Mouse (Mus musculus) neural tube, embryonic 13.5 days (tissue): ENCODE results near the gene Gm6583. TPM values are rescaled to one million over a fixed set of nuclear protein-coding genes. Genes with fewer than 3 reads are reported as not detected.

Source experiments
- ATAC-seq: fragments of 200-750 bp; cut with Nextera tagmentation; 2 replicates; pipeline ENCODE4 v1.8.0; 2017; ENCODE audit warnings: low read depth, mild to moderate bottlenecking, moderate TSS enrichment, moderate library complexity
- H3K27ac ChIP-seq: fragments of 300-500 bp; sonication (generic); replicated peaks from 2 replicates; pipeline ENCODE4 v1.5.1; 2015; ENCODE audit warnings: moderate library complexity, mild to moderate bottlenecking, inconsistent platforms
- H3K27me3 ChIP-seq: fragments of 300-500 bp; sonication (generic); 2 replicates; pipeline ENCODE4 v1.6.1; 2015; ENCODE audit warnings: mild to moderate bottlenecking, inconsistent platforms
- H3K36me3 ChIP-seq: fragments of 300-500 bp; sonication (generic); 2 replicates; pipeline ENCODE4 v1.6.1; 2015; ENCODE audit warnings: mild to moderate bottlenecking, inconsistent platforms
- H3K4me1 ChIP-seq: fragments of 300-500 bp; sonication (generic); replicated peaks from 2 replicates; pipeline ENCODE4 v1.6.1; 2015; ENCODE audit warnings: inconsistent platforms
- H3K4me2 ChIP-seq: fragments of 300-500 bp; sonication (generic); 2 replicates; pipeline ENCODE4 v1.6.1; 2015; ENCODE audit warnings: inconsistent platforms, mild to moderate bottlenecking, moderate library complexity
- H3K4me3 ChIP-seq: fragments of 300-500 bp; sonication (generic); 2 replicates; pipeline ENCODE4 v1.5.1; 2015; ENCODE audit warnings: mild to moderate bottlenecking, inconsistent platforms
- H3K9ac ChIP-seq: fragments of 300-500 bp; sonication (generic); 2 replicates; pipeline ENCODE4 v1.6.1; 2015; ENCODE audit warnings: moderate library complexity, mild to moderate bottlenecking, inconsistent platforms
- H3K9me3 ChIP-seq: fragments of 300-500 bp; sonication (generic); 2 replicates; pipeline ENCODE4 v1.6.1; 2016; ENCODE audit warnings: inconsistent platforms
- WGBS: fragments of 180-500 bp; shearing (Covaris S2); methylation state at CpG from one replicate; pipeline ENCODE4 v1.1.7; 2015; 5-methylcytosine and 5-hydroxymethylcytosine counted together
- polyA plus RNA-seq: library from polyadenylated mRNA; unstranded; fragments of >200 nt; fragmentation: Nextera tagmentation; extraction: Ambion mirVana; gene quantifications from 2 replicates; pipeline ENCODE4 v1.2.1, GENCODE M21; 2015

The Gm6583 gene
- polyA plus RNA-seq: 0.08 and 0.26 TPM in 2 replicates

GRCm38 (mm10) chr5:112355910-112356309 is at the start of gene Gm6583:
Gm6583 (minus strand) TSS chr5:112356033.
- Histone ChIP-seq H3K4me1 (no peaks in the 10 kb centered on the region), H3K4me2 (no peak within 1 kb of the TSS), H3K27me3 (no peaks in the 10 kb centered on the region), H3K27ac (no peak within 1 kb of the TSS), H3K36me3 (peaks cover 73% of the 10 kb centered on the region), H3K4me3 (no peak within 1 kb of the TSS), H3K9ac (no peak within 1 kb of the TSS), H3K9me3 (no peaks in the 10 kb centered on the region)
- 67% methylated on average over 13 of the region's 13 CpGs for WGBS
- no peak for ATAC-seq

- 73% methylated on average over 3 of the region's 3 CpGs for WGBS
- Histone ChIP-seq H3K9ac (no peak overlapping the region), H3K27me3 (no peaks in the 10 kb centered on the region), H3K9me3 (no peaks in the 10 kb centered on the region), H3K27ac (no peak overlapping the region), H3K4me1 (no peaks in the 10 kb centered on the region), H3K36me3 (no peaks in the 10 kb centered on the region), H3K4me2 (no peak overlapping the region), H3K4me3 (no peak overlapping the region)
- no peak for ATAC-seq
Observed at GRCm38 (mm10) chr5:112402437-112402836, 46.6 kb upstream of the Gm6583 start.

GRCm38 (mm10) chr5:112399284-112399683 is 43.5 kb upstream of the Gm6583 start:
- Histone ChIP-seq H3K27ac (no peak overlapping the region), H3K4me2 (no peak overlapping the region), H3K36me3 (no peaks in the 10 kb centered on the region), H3K9me3 (no peaks in the 10 kb centered on the region), H3K4me3 (no peak overlapping the region), H3K9ac (no peak overlapping the region), H3K27me3 (no peaks in the 10 kb centered on the region), H3K4me1 (peaks cover 11% of the 10 kb centered on the region)
- ATAC-seq: no peak
- WGBS: 86% methylated on average over 10 of the region's 10 CpGs

- Histone ChIP-seq H3K4me2 (no peak overlapping the region), H3K9ac (no peak overlapping the region), H3K4me1 (peaks cover 43% of the 10 kb centered on the region), H3K9me3 (no peaks in the 10 kb centered on the region), H3K4me3 (no peak overlapping the region), H3K27me3 (no peaks in the 10 kb centered on the region), H3K27ac (0 out of 2 replicates have a peak overlapping the region, but pooled peaks have one; percentile 42), H3K36me3 (peaks cover 9% of the 10 kb centered on the region)
- no peak for ATAC-seq
- 37% methylated on average over 18 of the region's 18 CpGs for WGBS
Observed at GRCm38 (mm10) chr5:112396066-112396465, 40.2 kb upstream of the Gm6583 start.

GRCm38 (mm10) chr5:112394779-112395443 is 39.1 kb upstream of the Gm6583 start, which contains the start of gene Asphd2:
Asphd2 (minus strand) TSS chr5:112394866.
- Histone ChIP-seq H3K27ac (peak within 1 kb of the TSS; percentile 95), H3K9me3 (no peaks in the 10 kb centered on the region), H3K4me2 (peak within 1 kb of the TSS; percentile 90), H3K27me3 (no peaks in the 10 kb centered on the region), H3K9ac (peak within 1 kb of the TSS; percentile 83), H3K4me3 (peak within 1 kb of the TSS; percentile 81), H3K4me1 (peaks cover 54% of the 10 kb centered on the region), H3K36me3 (peaks cover 20% of the 10 kb centered on the region)
- under 1% methylated on average over 36 of the region's 67 CpGs for WGBS
- peak; percentile 89 for ATAC-seq

GRCm38 (mm10) chr5:112394415-112394763 is 38.6 kb upstream of the Gm6583 start:
- Histone ChIP-seq H3K36me3 (peaks cover 23% of the 10 kb centered on the region), H3K4me1 (peaks cover 59% of the 10 kb centered on the region), H3K9ac (peak overlapping the region; percentile 83), H3K27ac (peak overlapping the region; percentile 95), H3K9me3 (no peaks in the 10 kb centered on the region), H3K4me2 (peak overlapping the region; percentile 90), H3K27me3 (no peaks in the 10 kb centered on the region), H3K4me3 (peak overlapping the region; percentile 81)
- 1% methylated on average over 15 of the region's 28 CpGs for WGBS
- peak; percentile 85 for ATAC-seq

- ATAC-seq: peak; percentile 44
- Histone ChIP-seq H3K4me2 (peak overlapping the region; percentile 90), H3K4me1 (peaks cover 64% of the 10 kb centered on the region), H3K36me3 (peaks cover 28% of the 10 kb centered on the region), H3K27me3 (no peaks in the 10 kb centered on the region), H3K9me3 (no peaks in the 10 kb centered on the region), H3K9ac (peak overlapping the region; percentile 83), H3K4me3 (peak overlapping the region; percentile 81), H3K27ac (peak overlapping the region; percentile 95; the same call in 1 of the 2 replicates)
- 13% methylated on average over 17 of the region's 18 CpGs for WGBS
Observed at GRCm38 (mm10) chr5:112393741-112394414, 38.0 kb upstream of the Gm6583 start.

GRCm38 (mm10) chr5:112391676-112392323 is 36.0 kb upstream of the Gm6583 start:
- Histone ChIP-seq H3K4me3 (no peak overlapping the region), H3K9ac (no peak overlapping the region), H3K36me3 (peaks cover 44% of the 10 kb centered on the region), H3K27ac (no peak overlapping the region), H3K4me2 (no peak overlapping the region), H3K4me1 (peaks cover 68% of the 10 kb centered on the region), H3K9me3 (no peaks in the 10 kb centered on the region), H3K27me3 (no peaks in the 10 kb centered on the region)
- WGBS: 72% methylated on average over 27 of the region's 27 CpGs
- no peak for ATAC-seq

GRCm38 (mm10) chr5:112391002-112391401 is 35.2 kb upstream of the Gm6583 start:
- Histone ChIP-seq H3K27me3 (no peaks in the 10 kb centered on the region), H3K4me3 (no peak overlapping the region), H3K4me2 (no peak overlapping the region), H3K9me3 (no peaks in the 10 kb centered on the region), H3K36me3 (peaks cover 52% of the 10 kb centered on the region), H3K9ac (no peak overlapping the region), H3K4me1 (peaks cover 67% of the 10 kb centered on the region), H3K27ac (no peak overlapping the region)
- no peak for ATAC-seq
- 64% methylated on average over 16 of the region's 16 CpGs for WGBS

GRCm38 (mm10) chr5:112389352-112389751 is 33.5 kb upstream of the Gm6583 start:
- peak overlapping the region; percentile 51; the same call in 1 of the 2 replicates for H3K9ac ChIP-seq
- H3K4me3 ChIP-seq: no peak overlapping the region
- no peak overlapping the region for H3K27ac ChIP-seq
- WGBS: 83% methylated on average over 9 of the region's 9 CpGs
- H3K27me3 ChIP-seq: no peaks in the 10 kb centered on the region
- no peaks in the 10 kb centered on the region for H3K9me3 ChIP-seq
- no peak for ATAC-seq
- peaks cover 68% of the 10 kb centered on the region for H3K36me3 ChIP-seq
- peak overlapping the region; percentile 12; the same call in 1 of the 2 replicates for H3K4me2 ChIP-seq
- peaks cover 58% of the 10 kb centered on the region for H3K4me1 ChIP-seq

- Histone ChIP-seq H3K27ac (no peak overlapping the region), H3K27me3 (no peaks in the 10 kb centered on the region), H3K4me2 (no peak overlapping the region), H3K9me3 (no peaks in the 10 kb centered on the region), H3K36me3 (peaks cover 68% of the 10 kb centered on the region), H3K4me3 (no peak overlapping the region), H3K4me1 (peaks cover 34% of the 10 kb centered on the region), H3K9ac (no peak overlapping the region)
- 91% methylated on average over 2 of the region's 2 CpGs for WGBS
- ATAC-seq: no peak
Observed at GRCm38 (mm10) chr5:112385973-112386372, 30.1 kb upstream of the Gm6583 start.

- Histone ChIP-seq H3K4me1 (peaks cover 25% of the 10 kb centered on the region), H3K4me3 (no peak overlapping the region), H3K36me3 (peaks cover 63% of the 10 kb centered on the region), H3K9me3 (no peaks in the 10 kb centered on the region), H3K4me2 (no peak overlapping the region), H3K27ac (no peak overlapping the region), H3K27me3 (no peaks in the 10 kb centered on the region), H3K9ac (no peak overlapping the region)
- ATAC-seq: no peak
- WGBS: 93% methylated on average over 13 of the region's 13 CpGs
Observed at GRCm38 (mm10) chr5:112384805-112385472, 29.1 kb upstream of the Gm6583 start.
